Mouse (Mus musculus) kidney, adult 2 months (tissue): ENCODE measurements around the gene Cdc42se2.

Experiments
- CTCF ChIP-seq: fragments of 200-500 bp; conservative IDR thresholded peaks from 2 replicates; pipeline ENCODE4 v1.5.1; 2011; ENCODE audit warnings: low read depth, mild to moderate bottlenecking, control low read depth, low read length, moderate library complexity, mixed read lengths; ENCODE audit not compliant: insufficient read depth, insufficient read length
- POLR2A ChIP-seq: fragments of 200-500 bp; IDR thresholded peaks from one replicate; pipeline ENCODE4 v1.6.1; 2011; ENCODE audit warnings: low read depth, low read length, control low read depth

- TF ChIP-seq CTCF (no peak), POLR2A (no peak)
These were observed 11.1 kb downstream of the Cdc42se2 start for GRCm38 (mm10) chr11:54776367-54776701.
